Mouse (Mus musculus) megakaryocyte, embryonic 14.5 days (primary cell): ENCODE results near the gene Spry2.

Experiments
- FLI1 ChIP-seq: IDR thresholded peaks from 2 replicates; pipeline ENCODE4 v1.6.1; 2012; ENCODE audit warnings: low read length, inconsistent platforms, mixed read lengths
- GATA1 ChIP-seq: IDR thresholded peaks from 3 replicates; pipeline ENCODE4 v1.6.1; 2012; ENCODE audit warnings: mixed read lengths, low read length, inconsistent platforms, borderline replicate concordance

DNA sequence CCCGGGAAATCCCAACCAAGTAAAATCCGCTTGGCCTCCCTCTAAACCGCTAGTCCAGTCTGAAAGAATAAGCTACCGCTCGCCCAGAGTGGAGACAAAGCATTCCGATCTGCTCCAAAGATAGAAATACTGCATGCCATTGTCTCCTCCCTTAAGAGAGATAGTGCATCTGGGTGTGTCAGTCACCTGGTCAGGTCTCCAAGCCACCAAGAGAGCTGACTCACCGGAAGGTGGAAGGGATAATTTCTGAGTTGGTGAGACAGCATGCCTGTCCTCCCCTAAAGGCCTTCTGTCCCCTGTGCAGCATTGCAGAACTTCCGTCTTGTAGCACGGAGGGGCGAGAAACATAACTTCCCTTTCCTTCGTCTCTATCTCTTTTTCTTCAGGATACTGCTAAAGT lies 34.4 kb downstream of the Spry2 start:
- no peak for TF ChIP-seq GATA1
- no peak for TF ChIP-seq FLI1
